Mouse (Mus musculus) gastrocnemius, postnatal 25 days (tissue): ENCODE data around the gene Rnaseh2a. TPM values are rescaled to one million over a fixed set of nuclear protein-coding genes. Genes with fewer than 3 reads are reported as not detected.

ENCODE experiments used
- DNase-seq: peaks from one replicate; pipeline ENCODE4 v3.0.0; 2022
- long read RNA-seq, 2 experiments: library from polyadenylated mRNA; stranded (forward); transcript quantifications; one replicate each; pipeline ENCODE4 v2.0.0; 2021
- total RNA-seq, 2 experiments: library from RNA; stranded (reverse); gene quantifications; 1 replicate in 1 of 2; 2 replicates in 1 of 2; pipeline ENCODE4 v1.2.3; 2021

Gene Rnaseh2a
- total RNA-seq, result 10 to 100 TPM; 22.2 to 24.7 TPM
- long read RNA-seq, experiment 1, transcript Rnaseh2a-203 (8 exons, 2,044 nt), result major isoform, 11 of 18 reads
- long read RNA-seq, experiment 1, partial matches to known transcripts, result 0 of 18 reads
- long read RNA-seq, experiment 1, other reads (novel, unspliced or antisense), result 7 of 18 reads
- long read RNA-seq, experiment 2, partial matches to known transcripts, result 0 of 8 reads
- long read RNA-seq, experiment 2, other reads (novel, unspliced or antisense), result 4 of 8 reads

DNA sequence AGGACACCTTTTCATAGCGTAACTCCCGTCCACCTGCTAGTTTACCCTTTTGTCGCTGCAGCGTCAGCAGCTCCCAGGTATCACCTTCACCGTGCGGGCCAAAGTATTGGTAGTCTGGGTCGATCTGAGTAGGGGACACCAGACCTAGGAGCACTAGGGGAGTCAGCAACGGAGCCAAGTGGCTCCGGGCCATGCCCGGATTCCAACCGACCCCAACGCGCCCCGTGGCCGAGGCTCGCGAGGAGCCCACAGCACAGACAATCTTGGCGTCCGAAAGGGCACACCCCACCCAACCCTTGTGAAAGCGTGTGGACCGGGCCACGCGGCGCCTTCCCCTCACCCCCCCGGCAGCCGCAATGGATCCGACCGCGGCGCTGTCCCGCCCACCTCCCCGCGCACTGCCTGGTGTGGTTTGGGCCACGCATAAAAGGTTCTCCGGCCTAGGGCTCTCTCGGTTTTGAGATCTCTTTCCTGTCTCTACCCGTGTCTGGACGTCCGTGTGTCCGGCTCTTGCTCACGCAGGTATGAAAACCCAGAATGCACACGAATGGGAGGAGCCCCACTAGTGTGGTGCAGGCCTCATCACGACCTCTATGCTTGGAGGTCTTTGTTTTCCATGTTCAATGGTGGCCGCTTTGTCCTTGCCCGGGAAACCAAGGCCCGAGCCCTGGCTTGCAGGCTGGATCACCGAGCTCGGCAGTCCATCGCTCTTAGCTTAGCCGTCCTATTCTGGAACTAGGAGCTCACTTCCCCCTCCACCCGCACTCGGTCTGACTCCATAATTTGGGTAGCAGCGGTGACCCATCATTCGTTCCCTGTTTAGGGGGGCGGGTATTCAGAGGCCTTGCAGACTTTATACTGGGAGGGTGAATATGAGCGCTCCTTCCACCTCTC is at the start of gene Rnaseh2a, which contains the start of the genes Gm49661 and Prdx2:
Rnaseh2a (minus strand) TSS at position 527 of the 894 bp plus-strand sequence.
Gm49661 (minus strand) TSS at position 193 of the 894 bp plus-strand sequence.
Prdx2 (plus strand) TSS at position 347 of the 894 bp plus-strand sequence.
- DNase-seq, result peak; percentile 75

DNA sequence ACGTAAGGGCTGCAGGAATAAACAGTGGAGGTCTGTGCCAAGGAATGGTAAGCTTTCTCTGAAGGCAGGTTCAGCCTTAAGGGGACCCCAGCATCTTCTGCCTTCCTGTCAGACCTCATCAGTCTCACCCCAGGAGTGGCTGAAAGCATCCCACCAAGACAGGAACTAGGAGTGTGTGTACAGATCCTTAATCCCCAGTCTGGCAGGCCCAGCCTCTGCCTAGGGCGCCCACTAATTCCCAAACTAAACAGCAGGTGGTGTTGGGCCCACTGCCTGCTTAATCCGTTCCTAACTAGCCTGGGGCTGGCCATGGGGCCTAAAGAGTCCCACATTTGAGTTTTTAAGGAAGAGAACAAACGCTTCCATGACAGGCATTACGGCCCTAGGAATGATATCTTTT is 47.6 kb upstream of the Rnaseh2a start:
- no peak for DNase-seq

DNA sequence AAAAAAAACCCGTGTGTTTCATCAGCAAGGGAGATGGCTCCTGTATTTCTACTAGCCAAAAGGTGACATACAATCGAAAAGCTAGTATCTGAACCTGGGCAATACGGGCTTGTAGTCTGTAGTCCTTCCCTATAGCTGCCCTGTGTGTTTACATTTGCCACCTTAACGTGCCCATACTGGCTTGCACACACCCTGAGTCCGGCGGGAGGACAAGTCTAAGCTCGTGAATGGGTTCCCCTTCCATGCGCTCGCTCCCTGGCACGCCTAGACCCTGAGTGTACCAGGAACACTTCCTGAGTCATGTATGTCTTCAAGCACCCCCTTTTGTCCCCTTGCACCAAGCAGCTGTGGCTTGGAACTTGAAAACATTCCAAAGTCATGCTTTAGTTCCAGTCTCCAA is 47.2 kb upstream of the Rnaseh2a start:
- DNase-seq, result no peak

DNA sequence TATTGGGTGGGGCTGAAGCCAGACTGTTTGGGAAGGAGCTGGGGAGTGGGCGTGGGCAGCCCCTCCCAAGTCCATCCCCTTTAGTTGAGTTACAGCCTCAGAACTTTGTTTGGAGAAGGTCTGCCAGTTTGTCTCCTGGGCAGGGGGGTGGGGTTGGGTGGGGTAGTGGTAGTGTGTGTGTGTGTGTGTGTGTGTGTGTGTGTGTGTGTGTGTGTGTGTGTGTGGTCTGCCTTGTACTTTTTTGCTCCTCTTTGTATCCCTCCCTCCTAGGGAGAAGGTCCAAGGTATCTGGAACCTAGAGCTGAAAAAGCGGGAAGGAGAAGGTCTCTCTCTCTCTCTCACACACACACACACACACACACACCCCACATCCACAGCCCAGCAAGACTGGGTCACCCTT is 44.9 kb upstream of the Rnaseh2a start, which contains the start of gene Best2:
Best2 (minus strand) TSS at position 101 of the 400 bp plus-strand sequence.
- DNase-seq, result no peak

DNA sequence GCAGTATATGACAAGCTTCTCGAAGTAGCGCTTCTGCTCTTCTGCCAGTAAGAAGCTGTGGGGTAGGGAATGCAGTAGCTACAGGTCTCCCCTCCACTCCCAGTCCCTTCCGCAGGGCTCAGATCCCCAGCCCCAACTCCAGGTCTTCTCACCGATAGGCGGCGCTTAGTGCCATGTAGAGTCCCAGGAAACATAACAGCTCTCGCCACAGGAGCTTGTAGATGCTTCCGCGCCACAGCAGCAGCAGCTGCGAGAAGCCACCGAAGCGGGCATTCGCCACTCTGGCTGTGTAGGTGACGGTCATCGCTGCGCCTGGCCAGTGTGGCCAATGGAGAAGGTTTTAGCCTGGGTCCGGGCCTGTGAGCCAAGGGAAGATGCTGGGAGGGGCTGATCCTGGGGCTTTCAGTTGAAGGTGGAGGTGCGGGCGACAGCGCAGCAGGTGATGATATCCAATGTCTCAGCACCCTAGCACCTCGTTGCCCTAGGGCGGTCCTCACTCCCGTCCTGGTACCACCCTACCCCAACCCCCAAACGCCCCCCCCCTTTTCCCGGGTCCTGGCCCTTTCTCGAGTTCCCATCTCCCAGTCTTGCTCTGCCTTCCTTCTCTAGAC is 43.8 kb upstream of the Rnaseh2a start:
- DNase-seq, result no peak

DNA sequence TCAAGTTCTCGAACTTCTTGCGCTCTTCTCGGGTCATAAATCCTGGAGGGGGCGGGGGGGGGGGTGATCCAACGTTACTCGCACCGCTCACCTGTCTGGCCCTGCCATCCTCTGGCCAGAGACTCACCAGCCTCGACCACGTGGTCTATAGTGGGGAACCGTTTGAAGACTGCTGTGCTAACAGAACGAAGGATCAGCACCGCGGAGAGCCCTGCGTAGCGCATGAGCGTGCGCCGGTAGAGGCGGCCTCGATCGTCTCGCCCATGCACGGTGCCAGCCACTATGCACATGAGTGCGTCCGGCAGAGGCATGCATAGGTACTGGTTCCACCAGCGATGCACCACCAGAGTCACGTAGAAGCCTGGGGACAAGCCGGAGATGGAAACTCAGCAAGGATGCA is 41.7 kb upstream of the Rnaseh2a start:
- no peak for DNase-seq

DNA sequence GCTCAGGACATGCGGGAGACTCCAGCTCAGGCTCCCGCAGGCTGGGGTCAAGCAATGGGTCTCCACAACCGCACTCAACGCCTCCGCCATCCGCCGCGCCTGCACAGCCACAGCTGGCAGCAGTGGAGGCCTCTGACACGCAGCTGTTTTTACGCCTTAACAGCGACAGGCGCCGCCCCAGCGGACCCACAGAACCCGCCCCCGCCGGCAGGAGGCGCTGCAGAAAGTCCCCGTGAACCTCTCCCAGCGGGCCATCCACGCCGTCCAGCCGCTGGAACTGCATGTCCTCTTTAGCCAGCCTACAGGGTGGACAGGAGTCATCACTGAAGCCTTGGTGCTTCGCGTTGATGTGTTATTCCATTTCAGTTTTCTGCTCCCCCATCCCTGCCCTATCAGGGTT is 38.1 kb upstream of the Rnaseh2a start:
- DNase-seq, result no peak

DNA sequence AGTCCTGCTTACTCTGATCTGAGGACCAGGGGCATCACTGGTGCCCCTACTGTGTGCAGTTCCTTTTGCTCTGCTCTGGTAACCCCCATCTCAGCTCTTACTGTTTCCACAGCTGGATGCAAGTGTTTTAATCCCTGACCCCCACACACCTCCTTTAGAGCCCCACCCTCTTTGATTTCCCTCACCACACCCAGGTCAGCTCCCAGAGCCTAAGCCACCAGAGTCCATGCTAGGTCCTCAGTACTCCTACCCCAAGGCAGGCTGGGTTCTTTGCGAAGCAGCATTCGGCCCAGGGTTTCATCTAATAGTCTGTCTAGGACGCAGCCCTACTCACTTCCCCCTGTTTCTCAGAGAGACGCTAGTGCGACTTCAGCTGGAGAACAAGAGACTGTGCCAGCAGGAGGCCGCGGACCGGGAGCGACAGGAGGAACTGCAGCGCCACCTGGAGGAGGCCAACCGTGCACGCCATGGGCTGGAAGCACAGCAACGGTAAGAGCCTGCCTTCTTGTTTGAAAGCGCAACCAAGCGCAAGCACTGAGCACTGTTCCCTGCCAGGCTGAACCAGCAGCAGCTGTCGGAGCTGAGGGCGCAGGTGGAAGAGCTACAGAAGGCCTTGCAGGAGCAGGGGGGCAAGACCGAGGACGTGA is 28.2 kb upstream of the Rnaseh2a start:
- DNase-seq, result peak; percentile 83

DNA sequence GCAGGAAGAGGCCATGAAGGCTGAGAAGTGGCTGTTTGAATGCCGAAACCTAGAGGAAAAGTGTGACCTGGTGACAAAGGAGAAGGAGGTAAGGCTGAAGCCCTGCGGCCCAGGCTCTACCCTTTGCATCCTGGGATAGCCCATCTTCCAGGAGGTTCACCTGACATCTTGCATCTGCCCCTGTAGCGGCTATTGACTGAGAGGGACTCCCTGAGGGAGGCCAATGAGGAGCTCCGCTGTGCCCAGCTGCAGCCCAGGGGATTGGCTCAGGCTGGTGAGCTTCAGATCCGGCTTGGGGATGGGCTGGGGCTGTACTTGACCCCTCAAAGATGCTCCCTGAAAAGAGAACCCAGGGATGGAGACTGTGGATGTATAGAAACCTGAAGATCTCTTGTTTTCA is 27.4 kb upstream of the Rnaseh2a start:
- DNase-seq, result no peak

DNA sequence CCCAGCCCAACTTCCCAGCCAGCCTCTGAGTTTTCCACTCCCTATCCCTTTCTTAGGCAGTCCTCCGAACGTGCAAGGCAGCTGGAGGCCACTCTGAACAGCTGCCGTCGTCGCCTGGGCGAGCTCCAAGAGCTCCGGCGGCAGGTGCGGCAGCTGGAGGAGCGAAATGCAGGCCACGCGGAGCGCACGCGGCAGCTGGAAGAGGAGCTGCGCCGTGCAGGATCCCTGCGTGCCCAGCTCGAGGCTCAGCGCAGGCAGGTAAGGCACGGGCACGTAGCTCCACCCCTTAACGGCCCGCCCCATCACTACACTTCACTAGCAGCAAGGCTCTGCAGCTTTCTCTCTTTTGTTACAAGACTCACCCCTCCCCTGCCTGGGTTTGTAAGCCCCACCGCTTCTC is 26.1 kb upstream of the Rnaseh2a start:
- no peak for DNase-seq

DNA sequence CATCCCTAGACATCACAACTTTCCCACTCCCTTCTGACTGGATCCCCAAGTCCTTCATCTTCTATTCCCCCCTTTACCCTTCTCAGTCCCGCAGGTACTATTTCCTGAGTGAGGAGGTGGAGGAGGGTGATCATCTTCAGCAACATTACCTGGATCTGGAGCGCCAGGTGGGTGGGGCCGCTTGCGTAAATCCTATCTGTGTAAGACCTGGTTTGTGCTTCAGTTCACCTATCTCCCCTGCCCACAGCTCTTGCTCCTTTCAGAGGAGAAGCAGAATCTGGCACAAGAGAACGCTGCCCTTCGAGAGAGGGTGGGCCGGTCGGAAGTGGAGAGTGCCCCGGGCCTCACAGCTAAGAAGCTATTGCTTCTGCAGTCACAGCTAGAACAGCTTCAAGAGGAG is 24.8 kb upstream of the Rnaseh2a start:
- DNase-seq, result no peak

DNA sequence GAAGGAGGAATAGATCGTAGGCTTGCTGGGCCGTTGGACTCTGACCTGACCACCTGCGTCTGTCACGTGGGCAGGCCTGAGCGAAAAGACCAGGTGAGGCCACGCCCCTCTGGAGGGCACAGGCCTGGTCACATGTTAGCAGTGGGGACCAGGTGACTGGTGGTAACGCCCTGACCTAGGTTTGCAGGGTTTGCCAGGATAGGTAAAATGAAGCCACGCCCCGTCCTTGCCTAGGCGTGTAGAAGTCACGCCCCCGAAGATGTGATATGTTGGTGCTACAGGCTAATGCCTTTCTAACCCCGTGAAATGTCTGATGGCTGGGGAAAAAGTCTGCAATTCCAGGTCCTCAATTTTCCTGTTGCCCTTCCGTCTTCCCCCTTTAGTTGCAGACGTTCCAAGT is 21.3 kb upstream of the Rnaseh2a start:
- no peak for DNase-seq

DNA sequence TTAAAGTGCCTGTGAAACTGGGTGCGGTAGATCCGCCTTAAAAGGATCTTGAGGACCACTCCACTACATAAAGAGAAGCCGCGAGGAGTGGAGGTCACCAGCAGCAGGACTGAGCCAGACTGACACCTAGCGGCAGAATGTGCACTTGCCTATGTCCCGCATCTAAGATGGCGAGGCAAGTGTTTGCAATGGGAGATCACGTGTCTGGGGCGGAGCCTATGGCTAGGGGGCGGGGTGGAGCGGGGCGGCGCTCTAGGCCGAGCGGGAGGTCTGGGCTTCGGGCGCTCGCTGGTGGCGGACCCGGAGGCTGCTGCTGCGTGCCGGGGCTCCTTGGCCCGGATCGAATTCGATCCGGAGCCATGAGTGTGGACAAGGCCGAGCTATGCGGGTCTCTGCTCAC is 20.8 kb upstream of the Rnaseh2a start, which contains the start of gene Hook2:
Hook2 (plus strand) TSS at position 255 of the 400 bp plus-strand sequence.
- peak; percentile 96 for DNase-seq

DNA sequence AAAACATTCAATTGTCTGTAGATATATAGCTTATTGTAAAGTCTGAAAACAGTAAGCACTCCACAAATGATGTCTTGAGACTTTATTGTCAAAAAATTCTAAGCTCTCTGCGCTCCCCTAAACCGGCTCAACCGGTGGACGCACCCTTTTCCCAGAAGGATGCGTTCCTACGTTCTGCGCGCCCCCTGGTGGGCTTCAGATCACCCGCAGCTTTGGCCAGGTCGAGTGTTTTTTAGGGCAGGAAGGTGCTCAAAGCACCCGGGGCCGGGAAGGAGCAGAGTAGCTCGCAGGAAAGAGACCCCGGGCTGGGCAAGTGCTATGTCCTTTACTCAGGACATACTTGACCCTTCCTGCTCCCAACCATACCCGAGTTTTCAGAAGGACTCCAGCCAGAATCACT is 20.2 kb upstream of the Rnaseh2a start:
- DNase-seq, result peak; percentile 88

DNA sequence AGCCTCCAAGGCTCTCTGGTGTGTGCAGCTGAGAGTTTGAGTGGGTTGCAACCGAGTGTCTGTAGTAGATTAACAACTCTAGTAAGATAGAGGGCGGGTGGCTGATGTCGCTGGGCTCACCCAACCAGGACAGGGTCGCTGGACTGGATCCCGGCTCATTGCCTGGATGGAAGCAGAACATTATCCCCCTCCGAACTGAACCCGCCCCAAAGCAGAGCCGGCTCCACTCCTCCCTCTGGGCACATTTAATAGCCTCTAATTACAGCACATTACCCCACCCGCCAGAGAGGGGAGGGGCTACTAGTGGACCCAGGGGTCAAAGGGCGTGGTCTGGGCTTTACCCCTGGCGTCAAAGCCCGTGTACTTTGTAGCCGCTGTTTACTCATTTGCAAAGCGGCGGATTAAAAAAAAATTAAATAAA is 19.8 kb upstream of the Rnaseh2a start:
- DNase-seq, result peak; percentile 70

DNA sequence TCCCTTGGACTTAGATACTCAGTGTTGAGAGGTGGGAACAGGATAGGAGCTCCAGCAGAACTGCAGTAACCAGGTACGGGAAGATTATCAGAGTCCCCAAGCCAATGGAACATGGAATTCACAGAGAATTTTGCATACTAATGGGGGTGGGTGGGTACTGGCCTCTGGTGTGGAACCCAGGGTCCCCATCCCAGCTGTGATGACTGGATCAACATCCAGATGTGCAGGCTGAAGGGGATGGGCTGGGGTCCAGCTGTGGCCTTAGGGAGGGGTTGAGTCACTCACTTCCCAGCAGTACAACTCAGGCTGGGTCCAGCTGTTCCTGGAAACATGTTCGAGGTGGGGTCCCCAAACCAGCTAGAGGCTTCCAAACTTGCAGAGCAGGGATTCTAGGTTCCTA is 18.3 kb upstream of the Rnaseh2a start:
- no peak for DNase-seq

DNA sequence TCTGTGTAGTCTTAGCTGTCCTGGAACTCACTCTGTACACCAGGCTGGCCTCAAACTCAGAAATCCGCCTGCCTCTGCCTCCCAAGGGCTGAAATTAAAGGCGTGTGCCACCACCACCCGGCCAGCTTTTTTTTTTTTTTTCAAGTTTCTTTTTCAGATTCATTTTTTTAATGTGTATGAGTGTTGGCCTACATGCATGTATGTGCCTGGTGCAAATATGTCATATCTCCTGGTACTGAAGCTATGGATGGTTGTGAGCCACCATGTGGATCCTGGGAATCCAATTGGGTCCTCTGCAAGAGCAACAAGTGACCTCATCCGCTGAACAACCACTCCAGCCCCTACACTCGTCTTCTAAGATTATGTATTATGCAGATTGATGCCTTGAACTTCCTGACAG is 17.8 kb upstream of the Rnaseh2a start:
- DNase-seq, result no peak

DNA sequence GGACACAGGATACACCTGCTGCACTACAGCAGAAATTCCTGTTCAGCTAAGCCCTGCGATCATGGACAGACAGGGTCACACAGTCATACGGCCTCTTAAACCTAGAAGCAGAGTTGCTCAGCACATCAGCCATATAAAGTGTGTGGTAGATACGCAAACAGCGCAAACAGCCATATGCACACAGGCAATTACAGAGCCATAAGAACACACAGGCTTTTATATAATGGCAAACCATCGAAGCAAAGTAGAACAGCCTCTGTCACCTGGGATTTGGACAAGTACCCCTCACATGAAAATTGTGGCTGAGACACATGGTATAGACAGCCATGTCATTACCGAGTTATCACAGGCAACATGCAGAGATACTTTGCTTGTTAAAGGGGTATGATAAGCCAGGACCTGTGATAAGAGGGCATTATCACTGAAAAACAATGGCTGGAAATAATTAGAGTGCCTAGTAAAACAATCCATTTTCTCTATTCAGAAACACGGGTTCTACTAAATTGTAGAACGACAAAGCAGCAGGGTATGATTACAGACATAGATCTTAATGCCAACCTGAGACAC is 16.9 kb upstream of the Rnaseh2a start:
- DNase-seq, result no peak

DNA sequence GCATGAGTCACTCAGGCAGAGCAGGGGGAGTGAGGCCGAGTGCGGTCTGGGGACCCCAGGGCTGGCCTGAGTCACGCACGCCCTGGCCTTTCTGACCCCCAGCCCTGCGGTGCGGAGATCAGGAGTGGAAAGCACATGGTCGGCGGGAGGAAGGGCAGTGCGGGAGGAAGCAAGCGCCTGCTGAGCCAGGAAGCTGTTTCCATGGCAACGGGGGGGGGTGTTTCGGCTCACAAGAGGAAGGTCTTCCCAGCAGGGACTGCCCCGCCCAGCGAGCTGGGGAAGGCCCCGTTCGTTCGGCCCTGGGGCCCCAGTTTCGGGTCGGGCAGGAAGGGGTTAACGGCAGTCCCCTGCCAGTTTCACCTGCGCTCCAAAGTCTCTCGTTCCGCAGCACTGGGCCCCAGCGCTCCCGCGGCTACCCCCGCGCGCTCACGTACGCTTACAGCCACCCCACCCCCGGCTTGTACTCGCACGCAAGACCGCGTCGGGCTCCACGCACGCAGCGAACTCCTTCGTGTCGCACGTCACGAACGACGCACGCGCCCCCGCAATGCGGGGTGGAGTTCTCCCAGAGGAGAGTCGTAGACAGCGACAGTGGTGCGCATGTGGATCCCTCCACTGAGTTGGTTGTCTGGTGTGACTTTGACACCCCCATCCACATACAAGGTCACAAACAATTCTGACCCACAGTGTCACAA is 16.3 kb upstream of the Rnaseh2a start:
- peak; percentile 88 for DNase-seq

DNA sequence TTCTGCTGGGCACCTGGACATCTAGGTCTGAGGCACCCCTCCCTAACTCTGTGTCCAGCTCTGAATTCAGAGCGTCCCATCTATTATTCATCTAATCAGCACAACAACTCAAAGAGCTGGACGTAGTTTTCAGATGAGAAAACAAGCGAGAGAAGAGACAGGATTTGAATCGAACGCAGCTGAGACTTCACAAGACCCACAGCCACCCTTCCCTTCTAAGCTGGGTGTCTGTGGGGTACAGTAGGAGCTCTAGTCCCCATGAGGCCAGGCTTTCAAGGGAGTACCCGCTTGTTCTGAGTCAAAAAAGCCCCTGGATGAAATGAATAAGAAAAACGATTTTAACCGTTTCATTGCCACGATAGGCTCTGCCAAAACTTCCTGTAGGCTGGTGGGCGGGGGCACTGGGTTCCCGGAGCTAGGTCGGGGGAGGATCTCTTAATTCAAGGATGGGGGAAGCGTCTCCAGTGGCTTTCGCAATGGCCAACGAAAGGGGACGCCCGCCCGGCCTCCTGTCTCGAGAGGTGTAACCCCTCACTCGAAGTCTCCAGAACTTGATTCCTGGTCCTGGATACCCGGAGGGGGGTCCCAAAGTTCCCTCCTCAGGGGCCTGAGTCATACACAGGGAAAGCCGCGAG is 15.6 kb upstream of the Rnaseh2a start:
- no peak for DNase-seq
